Mouse (Mus musculus) lung, embryonic 15.5 days (tissue): ENCODE measurements at regions not wholly inside any gene's neighbourhood (a gene's known extent, or its start where the extent isn't known, plus 50 kb on each side); places are given as distances from the start of the nearest gene placed in this dataset.

ENCODE experiments used
- ATAC-seq: fragments of 200-750 bp; cut with Nextera tagmentation; 2 replicates; pipeline ENCODE4 v1.8.0; 2017; ENCODE audit warnings: moderate number of reproducible peaks, borderline replicate concordance; ENCODE audit not compliant: low FRiP score, low TSS enrichment; ENCODE audit errors: extremely low read depth
- H3K27ac ChIP-seq: fragments of 300-500 bp; sonication (generic); 2 replicates; pipeline ENCODE4 v1.5.1; 2015; ENCODE audit warnings: moderate library complexity, mild to moderate bottlenecking, inconsistent platforms
- H3K27me3 ChIP-seq: fragments of 300-500 bp; sonication (generic); 2 replicates; pipeline ENCODE4 v1.6.1; 2015; ENCODE audit warnings: inconsistent platforms
- H3K36me3 ChIP-seq: fragments of 300-500 bp; sonication (generic); 2 replicates; pipeline ENCODE4 v1.6.1; 2015; ENCODE audit warnings: inconsistent platforms
- H3K4me1 ChIP-seq: fragments of 300-500 bp; sonication (generic); 2 replicates; pipeline ENCODE4 v1.6.1; 2015; ENCODE audit warnings: inconsistent platforms
- H3K4me2 ChIP-seq: fragments of 300-500 bp; sonication (generic); 2 replicates; pipeline ENCODE4 v1.6.1; 2015; ENCODE audit warnings: inconsistent platforms, mild to moderate bottlenecking, moderate library complexity
- H3K4me3 ChIP-seq: fragments of 300-500 bp; sonication (generic); 2 replicates; pipeline ENCODE4 v1.5.1; 2015; ENCODE audit warnings: mild to moderate bottlenecking, inconsistent platforms
- H3K9ac ChIP-seq: fragments of 300-500 bp; sonication (generic); 2 replicates; pipeline ENCODE4 v1.6.1; 2015; ENCODE audit warnings: inconsistent platforms
- H3K9me3 ChIP-seq: fragments of 300-500 bp; sonication (generic); 2 replicates; pipeline ENCODE4 v1.6.1; 2016; ENCODE audit warnings: inconsistent platforms
- WGBS: fragments of 180-500 bp; shearing (Covaris S2); methylation state at CpG from one replicate; pipeline ENCODE4 v1.1.7; 2015; 5-methylcytosine and 5-hydroxymethylcytosine counted together

GRCm38 (mm10) chr13:52085110-52085509 is 238.6 kb downstream of the Gadd45g start:
- 30% methylated on average over 3 of the region's 3 CpGs for WGBS
- no peak overlapping the region for H3K4me3 ChIP-seq
- no peak overlapping the region for H3K4me2 ChIP-seq
- no peaks in the 10 kb centered on the region for H3K27me3 ChIP-seq
- no peaks in the 10 kb centered on the region for H3K9me3 ChIP-seq
- no peak for ATAC-seq
- H3K36me3 ChIP-seq = no peaks in the 10 kb centered on the region
- no peak overlapping the region for H3K9ac ChIP-seq
- H3K27ac ChIP-seq = no peak overlapping the region
- H3K4me1 ChIP-seq = peaks cover 18% of the 10 kb centered on the region

- no peak for ATAC-seq
- H3K9me3 ChIP-seq = no peaks in the 10 kb centered on the region
- H3K9ac ChIP-seq = no peak overlapping the region
Measured at GRCm38 (mm10) chr13:52088319-52088718, 241.8 kb downstream of the Gadd45g start.

GRCm38 (mm10) chr13:52090365-52090764 is 243.9 kb downstream of the Gadd45g start:
- no peak overlapping the region for H3K9ac ChIP-seq
- H3K27me3 ChIP-seq = no peaks in the 10 kb centered on the region
- 0 out of 2 replicates have a peak, but pooled peaks cover 4% of the 10 kb centered on the region for H3K4me1 ChIP-seq
- no peak overlapping the region for H3K4me3 ChIP-seq
- 63% methylated on average over 4 of the region's 4 CpGs for WGBS
- H3K36me3 ChIP-seq = no peaks in the 10 kb centered on the region
- no peak for ATAC-seq
- no peaks in the 10 kb centered on the region for H3K9me3 ChIP-seq
- no peak overlapping the region for H3K27ac ChIP-seq
- H3K4me2 ChIP-seq = no peak overlapping the region

More at GRCm38 (mm10) chr13:52088319-52088718, 241.8 kb downstream of the Gadd45g start:
- 0 out of 2 replicates have a peak, but pooled peaks cover 9% of the 10 kb centered on the region for H3K4me1 ChIP-seq
- H3K27me3 ChIP-seq = no peaks in the 10 kb centered on the region
- H3K4me2 ChIP-seq = no peak overlapping the region
- H3K36me3 ChIP-seq = no peaks in the 10 kb centered on the region
- no peak overlapping the region for H3K4me3 ChIP-seq
- no peak overlapping the region for H3K27ac ChIP-seq
- WGBS = 36% methylated on average over 8 of the region's 8 CpGs

- no peak for ATAC-seq
- Histone ChIP-seq H3K9ac (no peak overlapping the region), H3K27me3 (no peaks in the 10 kb centered on the region), H3K9me3 (no peaks in the 10 kb centered on the region), H3K27ac (no peak overlapping the region), H3K4me2 (no peak overlapping the region), H3K36me3 (no peaks in the 10 kb centered on the region), H3K4me1 (peaks cover under 1% of the 10 kb centered on the region), H3K4me3 (no peak overlapping the region)
- 68% methylated on average over 7 of the region's 7 CpGs for WGBS
Measured at GRCm38 (mm10) chr13:52094785-52095184, 248.3 kb downstream of the Gadd45g start.

GRCm38 (mm10) chr13:52096506-52096905 is 250.0 kb downstream of the Gadd45g start:
- ATAC-seq = no peak
- Histone ChIP-seq H3K4me2 (no peak overlapping the region), H3K9me3 (no peaks in the 10 kb centered on the region), H3K36me3 (no peaks in the 10 kb centered on the region), H3K27ac (no peak overlapping the region), H3K4me1 (peaks cover 13% of the 10 kb centered on the region), H3K27me3 (no peaks in the 10 kb centered on the region), H3K4me3 (no peak overlapping the region), H3K9ac (no peak overlapping the region)
- WGBS = 58% methylated on average over 7 of the region's 7 CpGs

GRCm38 (mm10) chr13:52105989-52106642 is 259.6 kb downstream of the Gadd45g start:
- no peaks in the 10 kb centered on the region for H3K36me3 ChIP-seq
- H3K27me3 ChIP-seq = no peaks in the 10 kb centered on the region
- H3K27ac ChIP-seq = no peak overlapping the region
- H3K4me2 ChIP-seq = no peak overlapping the region
- WGBS = 23% methylated on average over 9 of the region's 9 CpGs
- H3K4me1 ChIP-seq = peaks cover 17% of the 10 kb centered on the region
- no peak overlapping the region for H3K4me3 ChIP-seq
- ATAC-seq = no peak
- H3K9me3 ChIP-seq = no peaks in the 10 kb centered on the region
- H3K9ac ChIP-seq = no peak overlapping the region

- H3K4me2 ChIP-seq = no peak overlapping the region
- H3K27ac ChIP-seq = no peak overlapping the region
- H3K4me3 ChIP-seq = no peak overlapping the region
- no peak overlapping the region for H3K9ac ChIP-seq
- H3K4me1 ChIP-seq = peaks cover 18% of the 10 kb centered on the region
- 65% methylated on average over 8 of the region's 8 CpGs for WGBS
- H3K9me3 ChIP-seq = no peaks in the 10 kb centered on the region
- no peaks in the 10 kb centered on the region for H3K36me3 ChIP-seq
- ATAC-seq = no peak
- no peaks in the 10 kb centered on the region for H3K27me3 ChIP-seq
Measured at GRCm38 (mm10) chr13:52108349-52108921, 262.0 kb downstream of the Gadd45g start.

GRCm38 (mm10) chr13:52109039-52109759 is 262.7 kb downstream of the Gadd45g start:
- Histone ChIP-seq H3K36me3 (no peaks in the 10 kb centered on the region), H3K27ac (no peak overlapping the region), H3K27me3 (no peaks in the 10 kb centered on the region), H3K9me3 (no peaks in the 10 kb centered on the region), H3K4me1 (peaks cover 18% of the 10 kb centered on the region), H3K9ac (no peak overlapping the region), H3K4me2 (no peak overlapping the region), H3K4me3 (no peak overlapping the region)
- 59% methylated on average over 17 of the region's 17 CpGs for WGBS
- ATAC-seq = no peak

GRCm38 (mm10) chr13:52110750-52111149 is 264.3 kb downstream of the Gadd45g start:
- H3K36me3 ChIP-seq = no peaks in the 10 kb centered on the region
- no peak overlapping the region for H3K4me2 ChIP-seq
- peaks cover 20% of the 10 kb centered on the region for H3K4me1 ChIP-seq
- no peaks in the 10 kb centered on the region for H3K9me3 ChIP-seq
- H3K9ac ChIP-seq = no peak overlapping the region
- ATAC-seq = no peak
- no peak overlapping the region for H3K4me3 ChIP-seq
- WGBS = 25% methylated on average over 9 of the region's 9 CpGs
- H3K27ac ChIP-seq = no peak overlapping the region
- H3K27me3 ChIP-seq = no peaks in the 10 kb centered on the region

- no peaks in the 10 kb centered on the region for H3K36me3 ChIP-seq
- no peak overlapping the region for H3K27ac ChIP-seq
- no peak overlapping the region for H3K4me2 ChIP-seq
- peaks cover 32% of the 10 kb centered on the region for H3K4me1 ChIP-seq
- H3K4me3 ChIP-seq = no peak overlapping the region
- no peaks in the 10 kb centered on the region for H3K9me3 ChIP-seq
- H3K27me3 ChIP-seq = no peaks in the 10 kb centered on the region
- ATAC-seq = no peak
- 62% methylated on average over 8 of the region's 8 CpGs for WGBS
- no peak overlapping the region for H3K9ac ChIP-seq
Measured at GRCm38 (mm10) chr13:52113549-52113948, 267.1 kb downstream of the Gadd45g start.

- H3K9me3 ChIP-seq = no peaks in the 10 kb centered on the region
- H3K27ac ChIP-seq = no peak overlapping the region
- no peaks in the 10 kb centered on the region for H3K36me3 ChIP-seq
- 89% methylated on average over 7 of the region's 7 CpGs for WGBS
- no peak overlapping the region for H3K9ac ChIP-seq
- no peak for ATAC-seq
- H3K4me2 ChIP-seq = no peak overlapping the region
- H3K27me3 ChIP-seq = no peaks in the 10 kb centered on the region
- no peak overlapping the region for H3K4me3 ChIP-seq
- H3K4me1 ChIP-seq = peaks cover 28% of the 10 kb centered on the region
Measured at GRCm38 (mm10) chr13:52114431-52114830, 268.0 kb downstream of the Gadd45g start.

- peaks cover 26% of the 10 kb centered on the region for H3K4me1 ChIP-seq
- H3K27ac ChIP-seq = no peak overlapping the region
- H3K4me3 ChIP-seq = no peak overlapping the region
- no peak overlapping the region for H3K9ac ChIP-seq
- H3K27me3 ChIP-seq = no peaks in the 10 kb centered on the region
- H3K36me3 ChIP-seq = no peaks in the 10 kb centered on the region
- no peak overlapping the region for H3K4me2 ChIP-seq
- H3K9me3 ChIP-seq = no peaks in the 10 kb centered on the region
- ATAC-seq = no peak
- WGBS = 66% methylated on average over 6 of the region's 6 CpGs
Measured at GRCm38 (mm10) chr13:52114962-52115361, 268.5 kb downstream of the Gadd45g start.
